Mouse (Mus musculus): Measurements from ENCODE around the gene Atg2b.

Gene Atg2b

DNA sequence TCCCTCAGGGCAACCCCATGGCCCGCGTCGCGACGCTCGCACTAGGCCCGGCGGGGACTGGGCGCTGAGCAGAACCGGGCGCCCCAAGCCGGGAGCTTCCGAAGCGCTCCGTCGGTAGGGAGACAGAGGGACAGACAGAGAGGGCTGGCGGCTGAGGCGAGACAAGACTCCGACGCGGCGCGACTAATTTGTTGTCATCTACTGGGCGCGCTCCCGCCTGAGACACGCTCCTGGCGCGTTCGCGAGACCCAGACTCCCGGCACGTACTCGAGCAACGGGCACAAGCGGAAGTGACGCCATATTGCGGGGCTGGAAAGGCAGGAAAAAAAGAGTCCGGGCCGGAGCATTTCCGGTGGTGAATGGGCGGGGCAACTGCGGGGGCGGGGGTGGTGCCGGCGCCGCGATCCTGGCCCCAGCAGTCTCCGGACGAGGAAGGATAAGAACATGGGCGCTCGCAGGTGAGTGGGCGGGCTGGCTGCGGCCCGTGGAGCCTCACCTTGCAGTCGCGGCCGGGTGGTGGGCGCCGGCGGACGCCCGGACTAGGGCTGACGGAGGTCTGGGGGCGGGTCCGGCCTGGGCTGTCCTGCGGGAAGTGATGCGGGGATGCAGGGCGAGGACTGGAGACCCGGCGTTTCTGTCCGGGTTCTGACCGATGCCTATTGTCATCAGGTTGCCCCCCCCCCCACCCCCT is at the start of gene Atg2b:
Atg2b (minus strand) TSS at position 211 of the 691 bp plus-strand sequence.
- DNase-seq (ENCODE audit: low spot score in 2 of 2) = peak; percentile 92 to 96

DNA sequence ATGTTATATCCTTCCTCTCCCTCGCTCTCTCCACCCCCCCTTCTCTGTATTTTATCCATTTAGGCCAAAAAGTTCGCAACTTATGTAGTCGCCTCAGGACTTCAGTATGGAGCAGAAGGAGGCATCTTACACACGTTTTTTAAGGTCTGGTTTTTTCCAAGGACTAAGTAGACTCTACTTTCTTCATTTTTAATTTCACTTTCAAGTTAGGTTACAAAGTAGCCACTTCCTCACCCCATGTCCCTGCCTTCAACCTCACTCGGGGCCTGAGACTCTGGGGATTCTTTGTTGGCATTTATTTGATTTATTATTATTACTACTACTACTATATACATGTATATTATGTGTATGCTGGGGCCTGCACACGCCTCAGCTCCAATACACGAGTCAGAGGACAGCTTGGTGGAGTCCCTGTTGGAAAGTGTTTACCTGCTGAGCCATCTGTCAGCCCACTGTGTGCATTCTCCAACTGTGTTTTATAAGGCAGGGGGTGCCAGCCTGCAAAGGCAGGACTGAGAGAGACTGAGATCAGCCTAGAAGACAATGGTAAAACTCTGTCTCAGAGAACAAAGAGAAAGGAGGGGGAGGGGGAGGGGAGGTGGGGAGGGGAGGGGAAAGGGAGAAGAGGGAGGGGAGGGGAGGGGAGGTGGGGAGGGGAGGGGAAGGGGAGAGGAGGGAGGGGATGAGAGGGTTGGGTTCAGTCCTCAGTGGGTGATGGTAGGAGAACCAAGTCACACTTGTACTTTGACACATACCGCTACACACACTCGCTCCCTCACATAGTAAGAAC is 48.6 kb upstream of the Atg2b start:
- no peak for DNase-seq (ENCODE audit: low spot score in 2 of 2)

DNA sequence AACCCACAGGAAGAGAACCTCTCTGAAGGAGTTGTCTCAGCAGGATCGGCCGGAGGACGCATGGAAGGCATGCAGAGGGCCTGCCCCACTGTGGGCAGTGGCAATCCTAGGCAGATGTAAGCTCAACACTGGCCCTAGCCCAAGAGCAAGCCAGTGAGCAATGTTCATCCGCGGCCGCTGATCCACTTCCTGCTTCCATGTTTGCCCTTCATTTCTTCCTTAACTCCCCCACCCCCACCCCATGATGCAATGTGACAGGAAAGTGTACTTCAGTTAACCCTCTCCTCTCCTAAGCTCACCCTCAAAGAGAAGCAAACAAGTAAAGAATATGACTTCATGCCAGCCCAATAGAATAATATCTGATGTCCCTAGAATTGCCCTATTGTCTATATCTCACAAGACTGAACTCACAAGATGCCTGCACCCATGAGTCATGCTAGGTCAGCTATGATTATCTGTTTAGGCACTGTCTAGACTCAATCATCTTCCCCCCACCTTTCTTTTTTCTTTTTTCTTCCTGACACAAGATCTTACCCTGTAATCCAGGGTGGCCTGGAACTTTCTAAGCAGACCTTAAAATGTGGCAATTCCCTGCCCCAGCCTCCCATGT is 45.9 kb upstream of the Atg2b start:
- no peak for DNase-seq (ENCODE audit: low spot score in 2 of 2)

DNA sequence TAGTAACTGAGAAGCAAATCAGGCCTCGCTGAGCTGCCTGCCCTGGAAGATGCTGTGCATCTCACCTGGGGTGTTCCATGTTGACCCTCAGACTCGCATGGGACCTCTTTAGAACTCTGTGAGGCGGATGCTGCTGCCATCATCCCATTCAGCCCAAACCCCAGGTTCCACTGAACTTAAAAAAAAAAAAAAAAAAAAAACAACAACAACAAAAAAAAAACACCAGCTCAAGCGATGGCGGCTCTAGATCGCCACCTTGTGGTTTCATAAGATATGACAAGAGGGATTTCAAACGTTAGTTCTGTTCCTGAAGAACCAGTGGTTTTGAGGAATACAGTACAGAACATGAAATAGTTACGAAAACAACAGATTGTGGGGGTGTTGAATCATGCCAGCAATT is 43.0 kb upstream of the Atg2b start:
- DNase-seq (ENCODE audit: low spot score in 2 of 2) = no peak

DNA sequence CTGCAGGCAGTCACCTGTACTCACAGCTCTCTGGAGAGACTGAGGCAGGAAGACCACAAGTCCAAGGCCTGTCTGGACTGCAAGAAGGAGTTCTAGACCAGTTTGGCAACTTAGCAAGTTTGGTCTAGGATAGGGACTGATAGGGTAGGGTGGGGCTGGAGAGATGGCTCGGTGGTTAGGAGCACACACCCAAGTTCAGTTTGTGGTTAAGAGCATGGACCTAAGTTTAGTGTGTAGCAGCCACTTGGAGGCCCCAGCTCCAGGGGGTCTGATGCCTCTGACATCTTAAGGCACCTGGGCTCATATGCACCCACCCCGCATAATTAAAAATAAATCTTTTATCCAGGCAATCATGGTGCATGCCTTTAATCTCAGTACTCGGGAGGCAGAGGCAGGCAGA is 42.3 kb upstream of the Atg2b start:
- DNase-seq (ENCODE audit: low spot score in 2 of 2) = no peak

DNA sequence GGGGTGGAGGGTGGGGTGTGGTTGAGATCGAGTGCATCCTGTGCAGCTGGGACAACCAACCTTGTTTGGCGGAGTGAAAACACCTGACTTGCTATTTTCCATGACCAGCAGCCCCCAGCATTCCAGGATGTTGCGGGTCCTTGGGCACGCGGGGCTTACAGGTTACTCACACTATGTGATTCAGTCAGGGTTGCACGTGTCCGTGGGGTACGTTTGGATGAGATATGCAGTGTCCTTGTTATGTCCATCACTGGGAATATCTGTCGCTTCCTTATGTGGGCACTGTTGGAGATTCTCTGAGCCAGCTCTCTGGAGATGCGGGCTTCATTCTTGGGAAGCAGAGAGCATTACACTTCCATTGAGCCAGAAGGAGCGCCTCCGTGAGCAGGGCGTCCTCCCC is 40.7 kb upstream of the Atg2b start:
- no peak for DNase-seq (ENCODE audit: low spot score in 2 of 2)

DNA sequence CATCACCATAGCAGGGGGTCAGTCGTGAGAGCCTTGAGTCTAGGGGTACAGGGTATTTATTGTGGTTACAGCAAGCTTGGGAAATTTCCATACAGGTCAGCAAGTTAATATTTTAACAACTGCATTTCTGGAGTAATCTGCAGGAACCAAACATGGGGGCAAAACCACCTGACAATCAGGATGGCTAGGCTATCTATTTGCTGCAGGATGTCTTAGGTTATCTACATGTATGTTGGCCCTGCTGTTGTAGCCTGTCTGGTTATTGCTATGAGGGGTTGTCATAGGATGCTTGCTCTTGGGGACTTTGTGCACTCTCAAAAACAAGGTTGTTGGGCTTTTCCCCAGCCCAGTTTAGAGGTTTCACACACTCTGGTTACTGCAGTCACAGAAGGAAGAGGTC is 39.6 kb upstream of the Atg2b start:
- DNase-seq (ENCODE audit: low spot score in 2 of 2) = no peak

DNA sequence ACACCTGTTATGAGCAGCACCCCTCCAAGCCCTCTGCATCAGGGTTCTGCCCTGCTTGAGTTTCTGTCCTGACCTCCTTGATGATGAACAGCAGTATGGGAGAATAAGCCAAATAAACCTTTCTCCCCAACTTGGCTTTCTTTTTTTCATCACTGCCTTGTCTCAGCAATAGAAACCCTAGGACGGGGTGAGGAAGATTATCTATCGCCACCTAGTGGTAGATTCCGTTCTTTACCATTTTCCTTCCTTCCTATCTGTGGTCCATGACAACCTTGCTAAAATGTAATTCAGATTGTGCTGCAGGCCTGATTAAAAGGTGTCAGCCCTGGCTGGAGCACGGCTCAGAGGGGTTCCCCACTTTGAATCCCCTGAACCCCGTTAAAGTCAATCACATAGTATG is 37.6 kb upstream of the Atg2b start:
- DNase-seq (ENCODE audit: low spot score in 2 of 2) = no peak

DNA sequence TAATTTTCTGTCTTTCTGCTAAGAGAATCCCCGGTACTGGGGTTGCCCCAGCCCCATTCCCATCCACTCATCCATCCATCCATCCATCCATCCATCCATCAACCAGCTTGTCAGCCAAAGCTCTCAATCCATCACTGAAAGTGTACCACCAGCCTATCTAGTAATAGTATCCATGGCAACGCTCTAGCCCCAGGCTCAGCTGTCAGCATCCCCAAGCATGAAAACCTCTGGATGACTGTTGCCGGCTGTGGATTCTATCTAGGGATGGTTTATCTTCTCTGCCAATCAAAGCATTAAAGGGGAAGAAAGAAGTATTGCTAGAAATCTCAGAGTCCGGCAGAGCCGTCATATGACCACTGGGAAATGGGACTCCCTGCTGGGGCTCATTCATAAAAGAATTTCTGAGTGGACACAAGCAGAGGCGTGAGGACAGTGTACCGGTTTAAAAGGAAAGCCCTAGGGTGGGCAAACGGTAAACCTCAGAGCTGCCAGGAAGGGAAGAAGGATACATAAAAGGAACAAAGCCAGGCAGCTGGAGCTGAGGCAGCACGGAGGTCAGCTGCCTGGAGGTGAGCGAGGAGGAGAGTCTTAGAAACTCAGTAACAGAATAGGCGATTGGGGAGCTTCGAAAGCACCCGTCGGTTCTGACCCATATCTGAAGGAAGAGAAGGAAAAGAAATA is 36.6 kb upstream of the Atg2b start:
- DNase-seq (ENCODE audit: low spot score in 2 of 2) = no peak

DNA sequence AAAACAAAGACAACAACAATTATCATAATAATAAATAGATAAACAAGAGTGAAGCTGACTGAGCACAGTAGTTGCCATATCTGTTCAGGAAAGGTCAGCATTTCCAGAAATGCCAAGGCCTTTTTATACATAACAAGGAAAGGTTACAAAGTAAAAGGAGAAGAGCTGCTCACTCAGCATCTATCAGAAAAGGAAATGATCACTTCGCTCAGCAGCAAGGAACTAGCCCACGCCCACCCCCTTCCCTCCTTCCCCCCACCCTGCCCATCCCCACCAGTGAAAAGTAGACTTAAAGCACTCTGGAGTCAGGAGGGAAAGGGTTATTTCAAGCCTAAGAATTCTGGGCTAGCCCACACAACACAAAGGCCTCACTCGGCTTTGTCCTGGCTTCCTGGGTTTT is 35.2 kb upstream of the Atg2b start:
- DNase-seq (ENCODE audit: low spot score in 2 of 2) = no peak

DNA sequence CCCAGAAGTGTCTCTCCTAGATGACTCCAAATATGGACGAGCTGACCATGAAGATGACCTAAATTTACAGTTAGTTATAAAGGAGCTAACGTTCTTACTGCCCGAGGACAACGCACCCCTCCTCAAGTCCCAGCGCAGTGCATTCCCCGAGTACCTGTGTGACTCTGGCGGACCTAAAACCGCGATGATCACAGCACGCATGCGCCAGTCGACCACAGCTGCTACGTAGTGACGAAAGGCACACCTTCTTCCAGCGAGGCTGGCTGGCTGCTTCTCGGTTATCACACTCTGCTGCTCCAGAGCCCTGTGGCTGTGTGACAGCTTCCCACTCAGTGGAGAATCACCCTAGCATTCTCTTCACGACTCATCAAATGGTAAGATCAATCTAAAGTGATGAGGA is 33.6 kb upstream of the Atg2b start:
- DNase-seq (ENCODE audit: low spot score in 2 of 2) = no peak

DNA sequence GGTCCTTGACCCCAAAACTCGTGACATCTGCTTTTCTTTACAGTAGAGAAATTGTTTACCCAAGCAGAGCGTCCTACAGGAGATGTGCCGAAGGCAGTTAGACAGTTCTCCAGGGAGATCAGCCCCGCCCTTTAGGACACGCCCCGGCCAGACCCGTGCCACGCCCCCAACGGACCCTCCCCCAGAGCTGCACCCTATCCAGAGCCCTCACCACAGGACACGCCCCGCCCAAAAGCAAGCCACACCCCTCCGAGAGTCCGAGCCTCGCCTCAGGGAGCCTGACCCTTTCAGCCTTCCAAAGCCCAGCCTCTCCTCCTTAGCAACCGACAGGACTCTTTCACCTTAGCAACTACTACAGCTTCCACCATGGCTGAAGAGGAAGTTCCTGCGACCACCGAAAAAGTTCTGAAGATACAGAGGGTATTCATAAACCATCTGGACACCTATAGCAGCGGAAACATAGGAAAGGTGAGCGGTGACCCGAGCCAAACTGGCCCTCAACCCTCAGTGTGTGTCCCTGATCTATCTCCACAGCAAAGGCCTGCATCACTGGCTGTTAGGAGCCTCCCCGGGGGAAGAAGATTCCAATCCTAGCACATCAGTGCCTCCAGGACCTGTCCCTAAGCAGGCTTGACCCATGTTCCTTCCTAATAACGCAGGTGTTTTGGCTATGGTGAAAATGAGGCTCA is 20.9 kb upstream of the Atg2b start, which contains the start of gene Ak7:
Ak7 (plus strand) TSS at position 178 of the 689 bp plus-strand sequence.
- peak; percentile 60 to 74 for DNase-seq (ENCODE audit: low spot score in 2 of 2)

DNA sequence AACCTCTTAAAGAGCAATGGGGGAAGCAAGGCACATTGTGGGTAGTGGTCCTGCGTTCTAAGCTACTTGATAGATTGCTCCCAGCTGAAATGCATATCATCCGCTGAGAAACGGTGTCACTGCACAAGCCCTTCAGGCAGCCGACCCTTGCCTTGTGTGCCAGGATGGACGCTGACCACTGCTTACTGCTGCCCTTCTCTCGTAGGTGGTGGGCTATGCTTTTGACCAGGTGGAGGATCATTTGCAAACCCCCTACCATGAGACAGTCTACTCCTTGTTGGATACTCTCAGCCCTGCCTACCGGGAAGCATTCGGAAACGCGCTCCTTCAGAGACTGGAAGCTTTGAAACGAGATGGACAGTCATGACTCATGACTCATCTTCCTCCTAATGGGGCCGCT is 15.4 kb upstream of the Atg2b start:
- no peak for DNase-seq (ENCODE audit: low spot score in 2 of 2)

DNA sequence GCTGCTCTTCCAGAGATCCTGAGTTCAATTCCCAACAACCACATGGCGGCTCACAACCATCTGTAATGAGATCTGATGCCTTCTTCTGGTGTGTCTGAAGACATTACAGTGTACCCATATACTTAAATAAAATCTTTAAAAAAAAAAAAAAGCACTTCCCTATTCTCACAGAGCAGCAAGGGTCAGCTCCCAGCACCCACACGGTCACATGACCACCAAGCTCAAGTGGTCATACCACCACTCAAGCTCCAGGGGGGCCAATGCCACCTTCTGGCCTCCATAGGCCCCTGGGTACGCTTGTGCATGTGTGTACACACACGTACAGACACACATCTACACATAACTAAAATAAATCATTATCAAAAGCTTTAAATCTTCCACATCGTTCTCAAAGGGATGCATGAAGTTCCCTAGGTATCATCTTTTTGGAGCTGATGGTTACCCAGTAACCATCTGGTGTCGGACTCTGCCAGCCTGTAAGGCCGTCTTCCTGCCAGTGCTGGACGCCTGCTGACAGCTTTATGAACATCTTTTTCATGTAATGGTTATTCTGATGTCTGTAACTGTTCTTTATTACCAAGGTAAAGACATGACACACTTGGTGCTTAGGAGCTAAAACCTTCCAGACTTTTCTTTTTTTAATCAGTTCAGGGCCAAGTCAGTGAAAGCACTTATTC is 12.2 kb upstream of the Atg2b start:
- DNase-seq (ENCODE audit: low spot score in 2 of 2) = no peak

DNA sequence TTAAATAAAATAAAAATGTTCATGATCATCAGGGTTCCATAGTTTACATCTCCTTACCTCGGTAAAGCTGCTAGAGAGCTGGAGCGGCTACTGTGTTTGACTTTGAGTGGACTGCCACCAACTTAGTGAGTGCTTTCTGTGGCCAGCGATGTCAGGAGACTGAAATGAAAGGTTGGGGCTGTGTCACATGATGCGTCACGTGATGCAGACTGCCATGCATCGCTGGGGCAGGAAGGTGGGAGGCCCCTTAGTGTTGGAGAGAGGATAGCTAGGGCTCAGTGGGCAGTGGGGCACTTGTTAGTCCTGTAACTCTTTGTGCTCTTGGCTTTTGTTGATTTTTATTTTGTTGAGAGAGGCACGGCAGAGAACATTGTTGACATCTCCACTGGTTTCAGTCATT is 10.8 kb upstream of the Atg2b start:
- no peak for DNase-seq (ENCODE audit: low spot score in 2 of 2)

DNA sequence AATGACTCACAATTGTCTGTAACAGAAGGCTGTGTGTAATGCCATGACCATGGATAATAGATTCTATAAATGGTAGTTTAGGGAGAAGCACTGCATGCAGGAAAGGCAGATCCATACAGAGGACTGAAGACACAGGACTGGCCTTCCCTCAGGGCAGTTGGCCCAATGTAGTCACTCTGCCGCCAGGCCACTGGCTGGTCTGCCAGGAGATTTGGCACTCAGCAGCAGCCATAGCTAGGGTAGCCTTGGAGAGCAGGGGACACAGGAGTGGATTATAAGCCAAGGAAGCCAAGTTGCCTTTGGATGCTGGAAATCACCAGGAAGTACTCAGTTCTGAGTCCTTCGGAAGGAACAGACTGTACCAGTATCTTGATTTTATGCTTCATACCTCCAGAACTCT is 9.0 kb upstream of the Atg2b start:
- DNase-seq (ENCODE audit: low spot score in 2 of 2) = peak in 1 of 2 experiments; percentile 15

DNA sequence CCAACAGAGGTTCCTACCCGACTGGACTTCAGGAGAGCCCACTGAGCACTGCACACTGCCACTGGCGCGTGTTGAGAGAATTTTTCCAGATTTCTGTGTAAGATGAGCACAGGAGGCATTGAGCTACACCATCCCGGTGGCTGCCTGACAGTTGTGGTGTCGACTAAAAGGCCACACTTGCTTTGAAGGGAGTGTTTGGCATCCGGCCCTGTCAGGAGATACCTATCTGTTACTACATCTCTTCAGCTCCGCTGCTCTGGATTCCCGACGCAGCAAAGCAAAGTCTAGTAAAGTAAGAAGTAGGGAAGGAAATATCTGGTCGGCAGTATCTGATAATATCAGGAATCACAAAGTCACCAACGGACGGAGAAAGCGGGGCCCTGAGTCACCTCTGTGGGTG is 4.4 kb upstream of the Atg2b start:
- no peak for DNase-seq (ENCODE audit: low spot score in 2 of 2)

DNA sequence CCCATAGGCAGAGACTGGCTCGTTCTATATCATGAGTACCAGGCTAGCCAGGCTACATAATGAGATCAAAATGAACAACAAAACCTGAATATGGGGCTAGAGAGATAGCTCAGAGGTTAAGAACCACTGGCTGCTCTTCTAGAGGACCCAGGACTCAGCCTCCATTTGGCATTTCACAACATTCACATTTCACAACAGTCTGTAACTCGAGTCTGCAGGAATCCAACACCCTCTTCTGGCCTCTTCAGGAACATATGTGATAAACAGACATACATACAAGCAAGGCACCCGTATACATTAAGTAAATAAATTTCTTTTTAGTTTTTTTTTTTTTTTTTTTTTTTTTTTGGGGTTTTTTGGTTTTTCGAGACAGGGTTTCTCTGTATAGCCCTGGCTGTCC is 3.5 kb upstream of the Atg2b start:
- DNase-seq (ENCODE audit: low spot score in 2 of 2) = no peak

DNA sequence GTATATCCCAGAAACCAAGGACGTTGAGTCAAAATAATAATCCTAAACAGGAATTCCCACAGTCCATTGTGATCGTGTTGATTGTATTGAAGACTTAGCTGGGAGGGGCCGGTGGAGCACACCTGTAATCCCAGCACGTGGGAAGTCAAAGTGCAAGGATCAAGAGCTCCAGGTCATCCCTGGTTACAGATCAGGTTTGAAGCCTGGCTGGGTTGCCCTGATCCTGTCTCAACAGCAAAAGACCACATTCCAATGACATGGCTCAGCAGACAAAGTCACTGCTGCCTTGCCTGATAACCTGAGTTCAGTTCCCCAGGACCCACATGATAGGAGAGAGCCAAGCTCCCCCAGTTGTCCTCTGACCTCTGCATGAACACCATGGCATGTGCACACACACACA is 2.4 kb upstream of the Atg2b start:
- DNase-seq (ENCODE audit: low spot score in 2 of 2) = no peak

DNA sequence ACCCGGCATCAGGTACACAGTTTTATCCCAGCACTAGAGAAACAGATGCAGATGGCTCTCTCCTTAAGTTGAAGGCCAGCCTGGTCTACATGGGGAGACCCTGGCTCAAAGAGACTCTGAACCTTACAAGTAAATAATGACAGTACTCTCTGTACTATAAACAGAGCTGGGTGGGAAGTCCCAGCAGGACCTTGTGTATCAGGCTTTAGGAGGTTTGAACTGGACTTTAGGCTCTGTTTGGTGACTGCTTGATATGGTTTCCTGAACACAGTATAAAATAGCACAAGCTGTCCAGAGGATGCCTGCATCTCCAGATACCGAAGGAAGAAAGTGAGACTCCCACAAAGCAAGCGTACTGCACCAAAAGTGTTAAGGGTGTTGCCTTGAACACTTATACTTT is 1.8 kb upstream of the Atg2b start:
- no peak for DNase-seq (ENCODE audit: low spot score in 2 of 2)

Data from urinary bladder, postnatal 36 days (tissue).